Mouse (Mus musculus) lung, postnatal 0 days (tissue): ENCODE measurements at regions not wholly inside any gene's neighbourhood (a gene's known extent, or its start where the extent isn't known, plus 50 kb on each side); places are given as distances from the start of the nearest gene placed in this dataset.

ENCODE experiments used
- ATAC-seq: fragments of 200-750 bp; cut with Nextera tagmentation; 2 replicates; pipeline ENCODE4 v1.8.0; 2017; ENCODE audit warnings: moderate library complexity
- DNase-seq: peaks from one replicate; pipeline ENCODE4 v3.0.0-alpha.2; 2016; ENCODE audit warnings: low spot score
- H3K27ac ChIP-seq: fragments of 300-500 bp; sonication (generic); 2 replicates; pipeline ENCODE4 v1.5.1; 2014; ENCODE audit warnings: antibody characterized with exemption, mild to moderate bottlenecking, low read length, mixed read lengths
- H3K27me3 ChIP-seq: fragments of 300-500 bp; sonication (generic); replicated peaks from 2 replicates; pipeline ENCODE4 v1.6.1; 2014; ENCODE audit warnings: low read length, mixed read lengths; ENCODE audit not compliant: insufficient read depth
- H3K36me3 ChIP-seq: fragments of 300-500 bp; sonication (generic); 2 replicates; pipeline ENCODE4 v1.6.1; 2014; ENCODE audit warnings: low read length, mixed read lengths; ENCODE audit not compliant: insufficient read depth
- H3K4me1 ChIP-seq: fragments of 300-500 bp; sonication (generic); 2 replicates; pipeline ENCODE4 v1.6.1; 2014; ENCODE audit warnings: antibody characterized with exemption, low read depth, low read length, mixed read lengths; ENCODE audit not compliant: insufficient read depth
- H3K4me2 ChIP-seq: fragments of 300-500 bp; sonication (generic); replicated peaks from 2 replicates; pipeline ENCODE4 v1.6.1; 2014; ENCODE audit warnings: low read depth, mild to moderate bottlenecking, low read length, moderate library complexity, mixed read lengths
- H3K4me3 ChIP-seq: fragments of 300-500 bp; sonication (generic); 2 replicates; pipeline ENCODE4 v1.5.1; 2014; ENCODE audit warnings: low read depth, low read length
- H3K9ac ChIP-seq: fragments of 300-500 bp; sonication (generic); replicated peaks from 2 replicates; pipeline ENCODE4 v1.6.1; 2014; ENCODE audit warnings: low read depth, mild to moderate bottlenecking
- H3K9me3 ChIP-seq: fragments of 300-500 bp; sonication (generic); 2 replicates; pipeline ENCODE4 v1.6.1; 2016; ENCODE audit warnings: low read length, mixed read lengths
- CTCF ChIP-seq: IDR thresholded peaks from 2 replicates; pipeline ENCODE4 v1.5.1; 2016; ENCODE audit warnings: antibody characterized with exemption, mild to moderate bottlenecking
- EP300 ChIP-seq: IDR thresholded peaks from 2 replicates; pipeline ENCODE4 v1.6.1; 2016; ENCODE audit warnings: antibody characterized with exemption, mild to moderate bottlenecking, control low read depth
- WGBS: fragments of 180-500 bp; shearing (Covaris S2); extraction: QIAGEN DNeasy Blood & Tissue Kit; methylation state at CpG from one replicate; pipeline ENCODE4 v1.1.7; 2014; 5-methylcytosine and 5-hydroxymethylcytosine counted together

DNA sequence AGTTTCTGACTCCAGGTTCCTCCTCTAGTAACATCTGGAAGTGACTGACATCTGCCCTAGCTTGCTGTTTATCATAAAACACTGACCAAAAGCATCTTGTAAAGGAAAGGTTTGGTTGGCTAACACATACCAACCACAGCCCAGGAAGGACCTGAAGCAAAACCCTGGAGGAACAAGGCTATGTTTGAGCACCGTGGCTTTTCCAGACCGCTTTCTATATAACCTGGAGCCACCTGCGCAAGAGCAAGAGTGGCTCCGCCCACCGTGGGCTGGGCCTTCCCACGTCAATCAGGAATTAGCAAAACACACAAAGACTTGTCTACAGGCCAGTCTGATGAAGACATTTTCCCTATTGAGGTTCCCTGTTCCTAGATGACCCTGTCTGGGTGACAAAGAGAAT is 177.5 kb upstream of the Dapk1 start:
- 64% methylated on average over 6 of the region's 6 CpGs for whole genome bisulfite sequencing
- no peak overlapping the region for H3K9ac ChIP-seq
- no peaks in the 10 kb centered on the region for H3K9me3 ChIP-seq
- no peak overlapping the region for H3K4me2 ChIP-seq
- no peak overlapping the region for H3K27ac ChIP-seq
- H3K4me1 ChIP-seq = peaks cover 5% of the 10 kb centered on the region; the same call in 1 of the 2 replicates
- H3K4me3 ChIP-seq = no peak overlapping the region
- ATAC-seq = no peak
- TF ChIP-seq CTCF (no peak), EP300 (no peak)
- DNase-seq = no peak
- H3K36me3 ChIP-seq = no peaks in the 10 kb centered on the region
- H3K27me3 ChIP-seq = no peaks in the 10 kb centered on the region

DNA sequence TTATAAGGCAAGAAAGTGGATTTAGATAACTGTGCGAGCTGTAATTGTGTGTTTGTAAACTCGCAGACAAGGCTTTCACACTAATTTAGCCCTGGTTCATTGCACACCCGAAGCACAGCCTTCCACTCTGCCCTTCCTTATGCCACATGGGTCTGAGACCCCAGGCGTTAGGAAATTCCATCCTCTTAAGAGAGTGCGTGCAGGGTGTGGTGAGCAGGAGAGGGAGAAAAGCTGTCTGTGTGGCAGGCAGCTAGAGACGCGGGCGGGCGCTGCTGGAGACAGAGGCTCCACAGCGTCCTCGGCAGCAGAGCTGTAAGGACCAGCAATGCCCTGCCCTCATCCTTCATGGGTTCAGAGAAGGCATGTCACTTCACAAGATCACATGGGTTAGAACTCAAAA is 176.6 kb upstream of the Dapk1 start:
- ATAC-seq (no peak), DNase-seq (no peak)
- no peaks in the 10 kb centered on the region for H3K9me3 ChIP-seq
- no peak overlapping the region for H3K27ac ChIP-seq
- no peaks in the 10 kb centered on the region for H3K27me3 ChIP-seq
- no peaks in the 10 kb centered on the region for H3K36me3 ChIP-seq
- H3K4me3 ChIP-seq = no peak overlapping the region
- H3K9ac ChIP-seq = no peak overlapping the region
- H3K4me2 ChIP-seq = no peak overlapping the region
- 56% methylated on average over 11 of the region's 11 CpGs for WGBS
- TF ChIP-seq EP300 (no peak), CTCF (no peak)
- H3K4me1 ChIP-seq = peaks cover 5% of the 10 kb centered on the region; the same call in 1 of the 2 replicates

DNA sequence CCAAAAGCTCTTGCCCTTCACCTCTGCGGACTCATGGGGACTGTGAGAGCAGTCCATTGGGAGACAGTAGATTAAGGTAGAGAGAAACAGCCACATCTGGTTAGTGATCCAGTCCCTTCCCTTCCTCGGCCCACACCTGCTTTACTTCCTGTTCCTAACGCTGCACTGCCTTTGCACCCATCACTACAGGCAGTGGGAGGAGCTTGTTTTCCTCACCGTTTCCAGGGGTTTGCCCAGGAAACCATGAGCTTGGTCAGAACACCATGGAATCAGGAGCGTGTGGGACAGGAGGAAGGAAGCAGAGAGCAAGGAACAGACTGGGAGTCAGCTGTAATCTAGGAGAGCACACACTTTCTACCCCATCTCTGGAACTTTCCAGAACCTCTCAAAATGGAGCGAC is 176.2 kb upstream of the Dapk1 start:
- no peak overlapping the region for H3K9ac ChIP-seq
- H3K9me3 ChIP-seq = no peaks in the 10 kb centered on the region
- no peaks in the 10 kb centered on the region for H3K36me3 ChIP-seq
- DNase-seq (no peak), ATAC-seq (no peak)
- H3K27ac ChIP-seq = no peak overlapping the region
- H3K27me3 ChIP-seq = no peaks in the 10 kb centered on the region
- TF ChIP-seq EP300 (no peak), CTCF (no peak)
- no peak overlapping the region for H3K4me3 ChIP-seq
- H3K4me2 ChIP-seq = no peak overlapping the region
- H3K4me1 ChIP-seq = peaks cover 5% of the 10 kb centered on the region; the same call in 1 of the 2 replicates
- WGBS = 73% methylated on average over 6 of the region's 6 CpGs

- H3K27ac ChIP-seq = no peak overlapping the region
- no peak overlapping the region for H3K4me3 ChIP-seq
- H3K4me2 ChIP-seq = no peak overlapping the region
- ATAC-seq = no peak
- 93% methylated on average over 12 of the region's 12 CpGs for WGBS
- TF ChIP-seq EP300 (no peak), CTCF (no peak)
- H3K27me3 ChIP-seq = no peaks in the 10 kb centered on the region
- H3K9me3 ChIP-seq = no peaks in the 10 kb centered on the region
- no peak overlapping the region for H3K9ac ChIP-seq
- DNase-seq = no peak
- no peaks in the 10 kb centered on the region for H3K36me3 ChIP-seq
- H3K4me1 ChIP-seq = peaks cover 5% of the 10 kb centered on the region; the same call in 1 of the 2 replicates
These were observed 175.4 kb upstream of the Dapk1 start for GRCm38 (mm10) chr13:60426192-60426840.

DNA sequence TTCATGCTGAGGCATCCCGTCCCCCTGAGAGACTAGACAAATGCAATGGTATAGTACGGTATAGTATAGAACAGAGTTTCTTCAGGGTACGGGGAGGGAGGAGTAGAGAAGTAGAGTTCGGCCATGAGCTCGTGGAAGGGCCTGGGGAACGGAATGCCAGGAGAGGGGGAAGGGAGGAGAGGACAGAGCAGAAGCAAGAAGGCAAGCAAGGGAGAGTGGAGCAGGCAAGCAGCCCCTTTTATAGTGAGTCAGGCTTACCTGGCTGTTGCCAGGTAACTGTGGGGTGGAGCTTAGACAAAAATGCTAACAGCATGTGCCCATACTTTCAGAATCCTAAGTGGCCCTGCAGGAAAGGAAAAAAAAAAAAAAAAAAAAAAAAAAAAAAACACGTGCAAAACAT is 174.7 kb upstream of the Dapk1 start:
- H3K4me2 ChIP-seq = peak overlapping the region; percentile 37; the same call in 1 of the 2 replicates
- no peaks in the 10 kb centered on the region for H3K36me3 ChIP-seq
- H3K4me1 ChIP-seq = peaks cover 5% of the 10 kb centered on the region; the same call in 1 of the 2 replicates
- 45% methylated on average over 7 of the region's 7 CpGs for WGBS
- H3K9me3 ChIP-seq = no peaks in the 10 kb centered on the region
- ATAC-seq (peak; percentile 94), DNase-seq (peak; percentile 75)
- H3K27me3 ChIP-seq = no peaks in the 10 kb centered on the region
- TF ChIP-seq EP300 (peak; percentile 61), CTCF (no peak)
- H3K9ac ChIP-seq = no peak overlapping the region
- H3K27ac ChIP-seq = no peak overlapping the region
- H3K4me3 ChIP-seq = no peak overlapping the region

- DNase-seq = peak; percentile 27
- H3K27me3 ChIP-seq = no peaks in the 10 kb centered on the region
- no peaks in the 10 kb centered on the region for H3K36me3 ChIP-seq
- peak; percentile 50; the same call in 1 of the 2 replicates for ATAC-seq
- peak overlapping the region; percentile 37 for H3K4me2 ChIP-seq
- TF ChIP-seq EP300 = no peak
- no peak for TF ChIP-seq CTCF
- no peak overlapping the region for H3K9ac ChIP-seq
- WGBS = 30% methylated on average over 12 of the region's 12 CpGs
- no peaks in the 10 kb centered on the region for H3K9me3 ChIP-seq
- H3K27ac ChIP-seq = 0 out of 2 replicates have a peak overlapping the region, but pooled peaks have one; percentile 20
- H3K4me3 ChIP-seq = no peak overlapping the region
- peaks cover 5% of the 10 kb centered on the region; the same call in 1 of the 2 replicates for H3K4me1 ChIP-seq
These were observed 173.9 kb upstream of the Dapk1 start for GRCm38 (mm10) chr13:60427755-60428385.
